Mouse (Mus musculus) thymus, adult 2 months (tissue): ENCODE measurements around the gene Iars2.

Experiments
- CTCF ChIP-seq: fragments of 200-500 bp; IDR thresholded peaks from 2 replicates; pipeline ENCODE4 v1.5.1; 2012; ENCODE audit warnings: mild to moderate bottlenecking, control low read depth, low read length, moderate library complexity, borderline replicate concordance; ENCODE audit not compliant: control insufficient read depth, poor library complexity, insufficient read depth; ENCODE audit errors: extremely low read depth
- POLR2A ChIP-seq: fragments of 200-500 bp; IDR thresholded peaks from 2 replicates; pipeline ENCODE4 v1.6.1; 2012; ENCODE audit warnings: mild to moderate bottlenecking, low read length, control low read depth, moderate library complexity; ENCODE audit not compliant: control insufficient read depth, poor library complexity, insufficient read depth; ENCODE audit errors: extremely low read depth

DNA sequence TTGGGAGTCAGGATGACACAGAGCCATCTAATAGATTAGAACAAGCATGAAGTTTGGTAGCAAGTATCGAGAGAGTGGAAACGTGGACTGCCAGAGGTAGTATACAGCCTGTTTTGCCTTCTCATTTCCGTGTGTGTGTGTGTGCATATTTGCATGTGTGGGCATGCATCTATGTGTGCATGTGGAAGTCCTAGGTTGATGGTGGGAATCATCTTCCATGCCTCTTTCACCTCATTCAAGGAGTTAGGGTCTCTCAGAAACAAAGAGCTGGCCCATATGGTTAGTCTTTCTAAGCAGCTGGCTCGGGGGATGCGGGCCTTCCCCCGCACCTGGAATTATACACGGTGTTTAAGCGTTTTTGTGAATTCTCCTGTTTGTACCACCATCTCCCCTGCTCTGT is 655 bp upstream of the Iars2 start:
- no peak for TF ChIP-seq CTCF
- TF ChIP-seq POLR2A: no peak
